Comparison of ENCODE assay signal across 43 mouse cellular contexts in genomic region chr9:6325408-6325807, GRCm38 (mm10). TPM values are rescaled to one million over a fixed set of nuclear protein-coding genes. Genes with fewer than 3 reads are reported as not detected.
"Had no signal": no experiment of that assay in that cellular context is flagged by ENCODE, and none has a peak within 500 bp of the region (broad histone marks: within the 10 kb centered on the region; RNA-seq: fewer than 3 reads in every experiment).

No protein-coding gene starts in this region.

- H3K9ac ChIP-seq: heart, embryonic 12.5 days; heart, embryonic 13.5 days; heart, embryonic 15.5 days; hindbrain, embryonic 12.5 days; hindbrain, embryonic 13.5 days; hindbrain, embryonic 14.5 days; hindbrain, embryonic 15.5 days; intestine, embryonic 15.5 days; kidney, embryonic 15.5 days had no signal

- H3K9me3 ChIP-seq: heart, embryonic 10.5 days; heart, embryonic 12.5 days; heart, embryonic 13.5 days; heart, embryonic 15.5 days; hindbrain, embryonic 10.5 days; hindbrain, embryonic 12.5 days; hindbrain, embryonic 13.5 days; hindbrain, embryonic 15.5 days; intestine, embryonic 15.5 days; kidney, embryonic 15.5 days had no signal

- H3K27me3 ChIP-seq: heart, embryonic 12.5 days; heart, embryonic 13.5 days; heart, embryonic 15.5 days; hindbrain, embryonic 12.5 days; hindbrain, embryonic 13.5 days; hindbrain, embryonic 15.5 days; intestine, embryonic 15.5 days; kidney, embryonic 15.5 days had no signal

- H3K36me3 ChIP-seq: heart, embryonic 10.5 days; heart, embryonic 12.5 days; heart, embryonic 13.5 days; heart, embryonic 15.5 days; hindbrain, embryonic 10.5 days; hindbrain, embryonic 12.5 days; hindbrain, embryonic 13.5 days; hindbrain, embryonic 15.5 days; intestine, embryonic 15.5 days; kidney, embryonic 15.5 days had no signal

- H3K27ac ChIP-seq: heart, embryonic 10.5 days; heart, embryonic 13.5 days; heart, embryonic 15.5 days; hindbrain, embryonic 10.5 days; hindbrain, embryonic 12.5 days; hindbrain, embryonic 13.5 days; hindbrain, embryonic 14.5 days; hindbrain, embryonic 15.5 days; hindbrain, postnatal 0 days; intestine, embryonic 15.5 days; kidney, embryonic 15.5 days; kidney, postnatal 0 days; layer of hippocampus, adult 2 months had no signal

- H3K4me2 ChIP-seq: heart, embryonic 11.5 days; heart, embryonic 12.5 days; heart, embryonic 13.5 days; heart, embryonic 15.5 days; hindbrain, embryonic 12.5 days; hindbrain, embryonic 13.5 days; hindbrain, embryonic 14.5 days; hindbrain, embryonic 15.5 days; intestine, embryonic 15.5 days; kidney, embryonic 15.5 days had no signal

- ATAC-seq: hindbrain, embryonic 16.5 days; hindbrain, postnatal 0 days; inflammation-experienced regulatory T-cells, adult 6 months; intestine, embryonic 15.5 days; intestine, embryonic 16.5 days; intestine, postnatal 0 days had no signal

- H3K4me1 ChIP-seq: heart, embryonic 10.5 days; heart, embryonic 12.5 days; heart, embryonic 13.5 days; heart, embryonic 15.5 days; hindbrain, embryonic 10.5 days; hindbrain, embryonic 12.5 days; hindbrain, embryonic 13.5 days; hindbrain, embryonic 15.5 days; intestine, embryonic 15.5 days; kidney, embryonic 15.5 days had no signal

- H3K4me3 ChIP-seq: heart, embryonic 10.5 days; heart, embryonic 12.5 days; heart, embryonic 13.5 days; heart, embryonic 15.5 days; hindbrain, embryonic 10.5 days; hindbrain, embryonic 12.5 days; hindbrain, embryonic 13.5 days; hindbrain, embryonic 15.5 days; intestine, embryonic 15.5 days; kidney, embryonic 15.5 days; layer of hippocampus, adult 2 months had no signal

- DNase-seq: heart, postnatal 10 days; heart, postnatal 14 days; heart, postnatal 36 days; kidney, adult 11 months; kidney, adult 18-20 months; kidney, adult 2 months; kidney, adult 8-10 months; kidney, adult 9 months; kidney, postnatal 10 days; kidney, postnatal 14 days; kidney, postnatal 25 days; kidney, postnatal 36 days; kidney, postnatal 4 days; layer of hippocampus, adult 9-11 months; layer of hippocampus, postnatal 36 days had no signal

RNA-seq across cellular contexts. Expression of gene Ddi1, which starts 55.8 kb away (rescaled TPM):
- total RNA-seq: heart, adult 8-10 months; heart, postnatal 10 days; heart, postnatal 14 days; heart, postnatal 25 days; heart, postnatal 36 days; hematopoietic stem cell, adult 5-6 weeks; hindbrain, postnatal 0 days; layer of hippocampus, adult 18-20 months; layer of hippocampus, adult 2 months; layer of hippocampus, adult 8-10 months; layer of hippocampus, postnatal 10 days; layer of hippocampus, postnatal 14 days; layer of hippocampus, postnatal 25 days; layer of hippocampus, postnatal 36 days had no signal
- polyA plus RNA-seq: hindbrain, embryonic 14.5 days; kidney, adult 2 months; large intestine, adult 2 months had no signal
